Mouse (Mus musculus) intestine, postnatal 0 days (tissue): ENCODE results near the gene Col18a1. TPM values are rescaled to one million over a fixed set of nuclear protein-coding genes. Genes with fewer than 3 reads are reported as not detected.

Experiments
- ATAC-seq: fragments of 200-750 bp; cut with Nextera tagmentation; 2 replicates; pipeline ENCODE4 v1.8.0; 2017; ENCODE audit warnings: mild to moderate bottlenecking, moderate TSS enrichment, moderate library complexity
- H3K27ac ChIP-seq: fragments of 300-500 bp; sonication (generic); 2 replicates; pipeline ENCODE4 v1.5.1; 2014; ENCODE audit warnings: mild to moderate bottlenecking, low read depth, low read length, moderate library complexity
- H3K27me3 ChIP-seq: fragments of 300-500 bp; sonication (generic); replicated peaks from 2 replicates; pipeline ENCODE4 v1.6.1; 2014; ENCODE audit warnings: low read length, mixed read lengths; ENCODE audit not compliant: control insufficient read depth, insufficient read depth
- H3K36me3 ChIP-seq: fragments of 300-500 bp; sonication (generic); 2 replicates; pipeline ENCODE4 v1.6.1; 2014; ENCODE audit warnings: mild to moderate bottlenecking, moderate library complexity; ENCODE audit not compliant: control insufficient read depth, insufficient read depth
- H3K4me1 ChIP-seq: fragments of 300-500 bp; sonication (generic); replicated peaks from 2 replicates; pipeline ENCODE4 v1.6.1; 2014; ENCODE audit warnings: antibody characterized with exemption, low read length, mixed read lengths; ENCODE audit not compliant: control insufficient read depth, insufficient read depth
- H3K4me2 ChIP-seq: fragments of 300-500 bp; sonication (generic); replicated peaks from 2 replicates; pipeline ENCODE4 v1.6.1; 2014; ENCODE audit warnings: low read depth, mild to moderate bottlenecking, moderate library complexity
- H3K4me3 ChIP-seq: fragments of 300-500 bp; sonication (generic); 2 replicates; pipeline ENCODE4 v1.5.1; 2014; ENCODE audit warnings: low read depth, low read length
- H3K9ac ChIP-seq: fragments of 300-500 bp; sonication (generic); 2 replicates; pipeline ENCODE4 v1.6.1; 2014; ENCODE audit warnings: mild to moderate bottlenecking, low read depth, low read length
- H3K9me3 ChIP-seq: fragments of 300-500 bp; sonication (generic); 2 replicates; pipeline ENCODE4 v1.6.1; 2016; ENCODE audit warnings: mixed run types; ENCODE audit not compliant: control insufficient read depth
- CTCF ChIP-seq: sonication (generic); IDR thresholded peaks from 2 replicates; pipeline ENCODE4 v1.5.1; 2016; ENCODE audit warnings: low read depth, mild to moderate bottlenecking, control low read depth, antibody characterized with exemption, moderate library complexity
- WGBS: fragments of 180-500 bp; shearing (Covaris S2); extraction: QIAGEN DNeasy Blood & Tissue Kit; methylation state at CpG from one replicate; pipeline ENCODE4 v1.1.7; 2014; 5-methylcytosine and 5-hydroxymethylcytosine counted together
- polyA plus RNA-seq: library from polyadenylated mRNA; unstranded; fragments of >200 nt; fragmentation: Nextera tagmentation; extraction: Ambion mirVana; gene quantifications from 2 replicates; pipeline ENCODE4 v1.2.1, GENCODE M21; 2015

The Col18a1 gene
- polyA plus RNA-seq, 1 experiment from 2014 or later: 35.2 TPM

GRCm38 (mm10) chr10:77033323-77034025 is 132.9 kb downstream of the Col18a1 start:
- H3K4me3 ChIP-seq: peak overlapping the region; percentile 58
- 0 out of 2 replicates have a peak, but pooled peaks cover 19% of the 10 kb centered on the region for H3K4me1 ChIP-seq
- peaks cover 9% of the 10 kb centered on the region; the same call in 1 of the 2 replicates for H3K36me3 ChIP-seq
- TF ChIP-seq CTCF: no peak
- H3K27me3 ChIP-seq: no peaks in the 10 kb centered on the region
- H3K27ac ChIP-seq: peak overlapping the region; percentile 70
- no peak; the same call in 1 of the 2 replicates for ATAC-seq
- H3K4me2 ChIP-seq: peak overlapping the region; percentile 96
- peak overlapping the region; percentile 62 for H3K9ac ChIP-seq
- H3K9me3 ChIP-seq: no peaks in the 10 kb centered on the region
- under 1% methylated on average over 30 of the region's 30 CpGs for WGBS

- H3K4me3 ChIP-seq: peak overlapping the region; percentile 58
- peak overlapping the region; percentile 62 for H3K9ac ChIP-seq
- under 1% methylated on average over 49 of the region's 49 CpGs for WGBS
- H3K4me1 ChIP-seq: 0 out of 2 replicates have a peak, but pooled peaks cover 19% of the 10 kb centered on the region
- peak overlapping the region; percentile 96 for H3K4me2 ChIP-seq
- no peaks in the 10 kb centered on the region for H3K9me3 ChIP-seq
- H3K27me3 ChIP-seq: no peaks in the 10 kb centered on the region
- H3K36me3 ChIP-seq: peaks cover 4% of the 10 kb centered on the region; the same call in 1 of the 2 replicates
- ATAC-seq: peak; percentile 72
- peak; percentile 61 for TF ChIP-seq CTCF
- H3K27ac ChIP-seq: peak overlapping the region; percentile 96
These were observed 133.6 kb downstream of the Col18a1 start for GRCm38 (mm10) chr10:77032591-77033322.

GRCm38 (mm10) chr10:77031768-77032375 is 134.5 kb downstream of the Col18a1 start, which contains the start of gene Slc19a1:
TSS of gene Slc19a1 (plus strand) at chr10:77032241.
- H3K4me2 ChIP-seq: peak within 1 kb of the TSS; percentile 96
- peak within 1 kb of the TSS; percentile 62 for H3K9ac ChIP-seq
- peak; percentile 11; the same call in 1 of the 2 replicates for ATAC-seq
- H3K27ac ChIP-seq: peak within 1 kb of the TSS; percentile 96
- WGBS: 48% methylated on average over 13 of the region's 13 CpGs
- 0 out of 2 replicates have a peak, but pooled peaks cover 19% of the 10 kb centered on the region for H3K4me1 ChIP-seq
- TF ChIP-seq CTCF: no peak
- H3K27me3 ChIP-seq: no peaks in the 10 kb centered on the region
- no peaks in the 10 kb centered on the region for H3K9me3 ChIP-seq
- peak within 1 kb of the TSS; percentile 58 for H3K4me3 ChIP-seq
- H3K36me3 ChIP-seq: peaks cover under 1% of the 10 kb centered on the region; the same call in 1 of the 2 replicates

GRCm38 (mm10) chr10:77030666-77031065 is 135.7 kb downstream of the Col18a1 start:
- Histone ChIP-seq H3K9me3 (no peaks in the 10 kb centered on the region), H3K4me2 (no peak overlapping the region), H3K27me3 (no peaks in the 10 kb centered on the region), H3K9ac (no peak overlapping the region), H3K27ac (peak overlapping the region; percentile 96; the same call in 1 of the 2 replicates), H3K4me3 (no peak overlapping the region), H3K36me3 (no peaks in the 10 kb centered on the region), H3K4me1 (0 out of 2 replicates have a peak, but pooled peaks cover 14% of the 10 kb centered on the region)
- ATAC-seq: no peak
- 0 out of 2 replicates have a peak, but pooled peaks have one; percentile 18 for TF ChIP-seq CTCF
- 74% methylated on average over 5 of the region's 5 CpGs for WGBS

- Histone ChIP-seq H3K4me1 (0 out of 2 replicates have a peak, but pooled peaks cover 11% of the 10 kb centered on the region), H3K4me2 (peak overlapping the region; percentile 21; the same call in 1 of the 2 replicates), H3K27ac (peak overlapping the region; percentile 96), H3K9ac (no peak overlapping the region), H3K27me3 (no peaks in the 10 kb centered on the region), H3K36me3 (no peaks in the 10 kb centered on the region), H3K4me3 (no peak overlapping the region), H3K9me3 (no peaks in the 10 kb centered on the region)
- TF ChIP-seq CTCF: no peak
- ATAC-seq: peak; percentile 65
- WGBS: 43% methylated on average over 4 of the region's 4 CpGs
These were observed 136.6 kb downstream of the Col18a1 start for GRCm38 (mm10) chr10:77029761-77030160.
